Mouse (Mus musculus) embryonic fibroblast, embryonic 13.5 days (primary cell): Measurements from ENCODE around the gene Kcnip2. TPM values are rescaled to one million over a fixed set of nuclear protein-coding genes. Genes with fewer than 3 reads are reported as not detected.
A peak's percentile ranks its signal among the peaks of the same experiment; 100 is the strongest.
"Not testable (repeated sequence)": the region's sequence is repeated elsewhere in the genome, so short reads cannot be mapped to it uniquely, and the experiment has no call there.

Experiments used
- H3K27ac ChIP-seq: 2 replicates; pipeline ENCODE4 v1.5.1; 2012; ENCODE audit warnings: low read length, control low read depth, inconsistent platforms; ENCODE audit not compliant: insufficient read depth
- H3K4me1 ChIP-seq: 2 replicates; pipeline ENCODE4 v1.6.1; 2011; ENCODE audit warnings: low read length; ENCODE audit not compliant: control insufficient read depth, insufficient read depth
- H3K4me3 ChIP-seq: 2 replicates; pipeline ENCODE4 v1.5.1; 2011; ENCODE audit warnings: mild to moderate bottlenecking, control low read depth, low read length; ENCODE audit not compliant: insufficient read depth
- CTCF ChIP-seq: IDR thresholded peaks from 2 replicates; pipeline ENCODE4 v1.5.1; 2011; ENCODE audit warnings: mild to moderate bottlenecking, control low read depth, low read length, moderate library complexity, borderline replicate concordance; ENCODE audit not compliant: insufficient read depth
- POLR2A ChIP-seq: IDR thresholded peaks from 2 replicates; pipeline ENCODE4 v1.6.1; 2011; ENCODE audit warnings: low read depth, mild to moderate bottlenecking, control low read depth, low read length, moderate library complexity
- polyA plus RNA-seq: library from polyadenylated mRNA; stranded (reverse); fragments of >200 nt; gene quantifications from 2 replicates; pipeline ENCODE4 v1.2.4, GENCODE M21; 2011; ENCODE audit warnings: low read depth; ENCODE audit not compliant: missing spikeins, insufficient read length

Gene Kcnip2
- polyA plus RNA-seq, 1 experiment = not detected

DNA sequence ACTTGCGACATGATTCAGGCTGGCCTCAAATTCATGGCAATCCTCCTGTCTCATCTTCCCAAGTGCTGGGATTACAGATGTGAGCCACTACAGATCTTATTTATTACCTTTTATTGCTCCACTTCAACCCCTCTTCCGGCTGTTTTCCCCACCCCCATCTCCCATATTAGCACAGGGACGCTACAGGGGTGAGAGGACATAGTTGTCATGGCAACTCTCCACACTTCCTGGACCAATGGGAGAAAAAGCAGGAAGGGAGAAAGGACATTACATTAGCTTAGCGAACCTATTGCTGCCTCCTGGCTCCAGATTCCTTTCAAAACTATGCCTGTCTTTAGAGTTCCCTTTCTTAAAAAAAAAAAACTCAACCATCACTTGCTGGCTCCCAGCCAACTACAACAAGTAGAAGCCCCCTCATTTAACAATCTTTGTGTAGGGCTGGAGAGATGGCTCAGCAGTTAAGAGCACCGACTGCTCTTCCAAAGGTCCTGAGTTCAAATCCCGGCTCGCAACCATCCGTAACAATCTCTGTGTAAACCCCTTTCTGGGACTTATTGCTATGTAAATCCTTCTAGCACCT, 3.1 kb downstream of the Kcnip2 start:
- TF ChIP-seq CTCF (no peak), POLR2A (no peak)
- no peak overlapping the region for H3K27ac ChIP-seq
- no peaks in the 10 kb centered on the region for H3K4me1 ChIP-seq
- no peak overlapping the region for H3K4me3 ChIP-seq

DNA sequence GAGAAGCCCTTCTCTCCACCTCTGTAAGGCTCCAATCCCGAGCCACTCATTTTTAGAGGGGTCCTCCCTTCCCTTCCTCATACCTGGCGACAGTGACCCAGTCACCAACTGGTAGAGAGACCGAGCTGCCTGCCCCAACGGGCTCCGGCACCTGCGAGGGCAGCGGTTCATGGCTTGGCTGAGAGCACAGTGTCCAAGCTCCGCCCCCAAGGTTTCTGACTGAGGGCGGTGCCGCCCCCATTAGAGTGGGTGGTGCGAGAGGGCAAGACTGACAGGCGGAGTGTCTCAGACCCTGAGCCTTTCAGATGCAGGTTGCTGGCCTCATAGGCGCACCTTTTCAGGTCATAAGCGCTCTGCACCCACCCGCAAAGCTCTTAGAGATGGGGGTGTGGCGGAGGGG, 3.7 kb downstream of the Kcnip2 start:
- no peak overlapping the region for H3K27ac ChIP-seq
- TF ChIP-seq CTCF (no peak), POLR2A (no peak)
- H3K4me3 ChIP-seq = no peak overlapping the region
- no peaks in the 10 kb centered on the region for H3K4me1 ChIP-seq

DNA sequence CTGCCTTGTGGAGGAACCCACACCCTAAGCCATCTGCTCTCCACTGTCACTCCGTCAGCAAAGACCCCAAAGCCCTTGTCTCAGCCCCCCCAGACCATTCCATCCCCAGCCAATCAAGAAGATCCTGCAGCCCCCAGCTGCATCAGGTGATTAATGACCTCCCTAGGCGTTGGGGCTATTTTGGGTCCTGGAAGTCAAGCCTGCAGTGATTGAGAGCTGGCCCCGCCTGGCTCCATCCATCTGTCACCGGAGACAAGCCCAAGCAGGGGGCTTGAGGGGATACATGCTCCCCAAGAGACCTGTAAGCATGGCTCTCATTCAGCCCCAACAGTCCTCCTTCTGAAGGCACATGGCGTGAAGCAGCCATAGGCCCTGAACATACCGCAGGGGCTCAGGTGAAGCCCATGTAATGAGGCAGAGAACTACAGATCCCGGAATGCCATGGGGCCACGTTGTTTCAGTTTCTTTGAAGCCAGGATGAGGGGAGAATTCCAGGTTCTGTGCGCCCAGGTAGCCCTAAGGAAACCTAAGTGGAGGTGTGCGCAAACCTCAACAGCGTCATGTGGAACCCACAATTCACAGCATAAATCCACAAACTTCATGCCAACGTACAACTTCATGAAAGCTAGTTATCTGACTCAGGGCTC, 4.7 kb downstream of the Kcnip2 start:
- H3K4me1 ChIP-seq = no peaks in the 10 kb centered on the region
- no peak for TF ChIP-seq POLR2A
- no peak for TF ChIP-seq CTCF

DNA sequence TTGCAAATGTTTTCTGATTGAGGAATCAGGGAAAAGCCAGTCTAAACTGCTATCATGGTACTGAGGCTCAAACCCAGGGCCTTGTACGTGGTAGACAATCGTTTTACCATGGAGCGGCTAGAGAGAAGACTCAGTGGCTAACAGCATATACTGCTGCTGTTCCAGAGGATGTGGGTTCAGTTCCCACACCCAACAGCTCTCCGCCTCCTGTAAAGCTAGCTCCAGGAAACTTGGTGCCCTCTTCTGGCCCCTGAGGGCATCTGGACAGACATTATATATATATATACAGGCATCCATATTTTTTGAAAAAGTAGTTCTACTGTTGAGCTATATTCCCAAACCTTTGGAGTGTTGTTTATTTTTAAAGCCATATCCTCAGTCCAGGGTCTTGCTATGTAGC, 8.1 kb downstream of the Kcnip2 start:
- no peaks in the 10 kb centered on the region for H3K4me1 ChIP-seq
- H3K4me3 ChIP-seq = no peak overlapping the region
- no peak overlapping the region for H3K27ac ChIP-seq
- TF ChIP-seq CTCF = no peak
- TF ChIP-seq POLR2A = no peak

More for the DNA sequence above, 4.7 kb downstream of the Kcnip2 start:
- H3K4me3 ChIP-seq = no peak overlapping the region
- no peak overlapping the region for H3K27ac ChIP-seq

DNA sequence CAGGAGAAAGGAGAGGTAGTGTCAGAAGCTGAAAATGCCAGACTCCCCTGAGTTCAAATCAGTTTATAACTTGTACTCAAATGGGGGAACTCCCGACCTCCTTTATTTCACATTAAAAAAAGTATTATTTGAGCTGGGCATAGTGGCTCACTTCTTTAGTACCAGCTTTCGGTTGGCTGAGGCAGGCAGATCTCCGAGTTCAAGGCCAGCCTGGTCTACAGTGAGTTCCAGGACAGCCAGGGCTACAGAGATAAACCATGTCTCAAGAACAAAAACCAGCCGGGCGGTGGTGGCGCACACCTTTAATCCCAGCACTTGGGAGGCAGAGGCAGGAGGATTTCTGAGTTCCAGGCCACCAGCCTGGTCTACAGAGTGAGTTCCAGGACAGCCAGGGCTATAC, 10.0 kb downstream of the Kcnip2 start:
- not testable (repeated sequence) for H3K27ac ChIP-seq, H3K4me1 ChIP-seq, H3K4me3 ChIP-seq

DNA sequence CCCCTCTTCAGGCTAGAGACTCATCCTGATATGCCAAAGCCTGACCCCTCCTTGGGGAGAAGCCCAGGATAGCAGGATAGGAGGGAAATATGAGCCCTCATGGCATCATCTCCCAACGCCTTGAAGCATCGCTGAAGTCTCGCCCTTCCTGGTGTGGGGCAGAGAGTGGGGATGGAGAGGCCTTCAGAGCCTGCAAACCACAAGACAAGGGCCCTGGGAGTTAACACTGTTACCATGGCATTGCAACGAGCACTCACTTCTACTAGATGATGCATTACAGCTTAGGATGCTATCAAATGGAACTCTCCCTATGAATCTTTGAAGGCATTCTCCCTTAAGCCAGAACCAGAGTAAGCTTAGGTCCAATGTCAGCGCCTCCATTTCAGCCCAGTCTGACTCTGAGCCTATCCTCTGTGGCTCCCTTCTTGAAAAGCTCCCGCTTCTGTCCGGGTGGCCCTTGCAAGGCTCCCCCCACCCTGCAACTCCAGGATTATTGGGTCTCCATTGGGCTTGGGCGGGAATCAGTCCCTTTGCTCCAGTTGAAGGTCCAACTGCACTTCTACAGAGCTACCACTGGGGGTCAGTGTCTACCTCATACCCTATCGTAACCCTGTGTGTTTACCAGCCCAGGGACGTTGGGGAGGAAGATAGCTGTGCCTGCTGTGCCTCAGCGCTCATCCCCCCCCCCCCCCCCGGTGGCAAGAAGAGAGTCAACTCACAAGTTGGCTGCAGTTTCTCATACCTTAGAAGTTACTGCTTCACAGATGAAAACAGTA, 11.1 kb downstream of the Kcnip2 start:
- no peak overlapping the region for H3K4me3 ChIP-seq
- TF ChIP-seq POLR2A (no peak), CTCF (peak; percentile 56; the same call in 1 of the 2 replicates)
- no peak overlapping the region for H3K27ac ChIP-seq
- no peaks in the 10 kb centered on the region for H3K4me1 ChIP-seq

GRCm38 (mm10) chr19:45803408-45803807, 12.5 kb downstream of the Kcnip2 start:
- H3K4me3 ChIP-seq = no peak overlapping the region
- TF ChIP-seq POLR2A = no peak
- no peak for TF ChIP-seq CTCF

GRCm38 (mm10) chr19:45802702-45803101, 13.2 kb downstream of the Kcnip2 start:
- H3K4me3 ChIP-seq = no peak overlapping the region

More at GRCm38 (mm10) chr19:45803408-45803807, 12.5 kb downstream of the Kcnip2 start:
- H3K4me1 ChIP-seq = no peaks in the 10 kb centered on the region
- H3K27ac ChIP-seq = no peak overlapping the region

DNA sequence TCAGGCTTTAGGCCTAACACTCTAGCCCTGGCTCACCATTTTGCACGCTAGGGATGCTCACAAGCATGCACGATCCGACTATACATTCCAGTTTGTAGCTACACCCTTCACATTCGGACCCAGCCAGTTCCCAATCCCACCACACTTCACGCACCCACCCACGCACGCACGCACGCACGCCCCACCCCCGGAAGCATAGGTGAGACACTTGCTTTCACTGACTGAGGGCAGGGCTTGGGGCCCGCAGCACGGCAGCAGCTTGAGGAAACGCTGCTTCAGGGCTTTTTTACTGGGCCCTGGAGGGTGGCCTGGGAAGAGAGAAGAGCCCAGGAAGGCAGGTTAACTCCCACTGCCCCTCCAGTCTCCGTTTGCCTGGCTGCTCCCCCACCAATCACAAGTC, 19.0 kb downstream of the Kcnip2 start:
- Histone ChIP-seq H3K4me3 (no peak overlapping the region), H3K4me1 (no peaks in the 10 kb centered on the region), H3K27ac (no peak overlapping the region)
- TF ChIP-seq CTCF = no peak
- no peak for TF ChIP-seq POLR2A

More at GRCm38 (mm10) chr19:45802702-45803101, 13.2 kb downstream of the Kcnip2 start:
- H3K27ac ChIP-seq = no peak overlapping the region
- no peak for TF ChIP-seq CTCF
- TF ChIP-seq POLR2A = no peak
- no peaks in the 10 kb centered on the region for H3K4me1 ChIP-seq

GRCm38 (mm10) chr19:45796061-45796556, 19.8 kb downstream of the Kcnip2 start:
- Histone ChIP-seq H3K4me1 (no peaks in the 10 kb centered on the region), H3K27ac (no peak overlapping the region), H3K4me3 (no peak overlapping the region)
- TF ChIP-seq POLR2A (no peak), CTCF (no peak)
